Mouse (Mus musculus) frontal cortex, postnatal 14 days (tissue): ENCODE measurements at regions not wholly inside any gene's neighbourhood (a gene's known extent, or its start where the extent isn't known, plus 50 kb on each side); places are given as distances from the start of the nearest gene placed in this dataset.

ENCODE experiments used
- DNase-seq, 2 experiments: peaks; one replicate each; pipeline ENCODE4 v3.0.0; 2022; ENCODE audit warnings: low spot score in 2 of 2

DNA sequence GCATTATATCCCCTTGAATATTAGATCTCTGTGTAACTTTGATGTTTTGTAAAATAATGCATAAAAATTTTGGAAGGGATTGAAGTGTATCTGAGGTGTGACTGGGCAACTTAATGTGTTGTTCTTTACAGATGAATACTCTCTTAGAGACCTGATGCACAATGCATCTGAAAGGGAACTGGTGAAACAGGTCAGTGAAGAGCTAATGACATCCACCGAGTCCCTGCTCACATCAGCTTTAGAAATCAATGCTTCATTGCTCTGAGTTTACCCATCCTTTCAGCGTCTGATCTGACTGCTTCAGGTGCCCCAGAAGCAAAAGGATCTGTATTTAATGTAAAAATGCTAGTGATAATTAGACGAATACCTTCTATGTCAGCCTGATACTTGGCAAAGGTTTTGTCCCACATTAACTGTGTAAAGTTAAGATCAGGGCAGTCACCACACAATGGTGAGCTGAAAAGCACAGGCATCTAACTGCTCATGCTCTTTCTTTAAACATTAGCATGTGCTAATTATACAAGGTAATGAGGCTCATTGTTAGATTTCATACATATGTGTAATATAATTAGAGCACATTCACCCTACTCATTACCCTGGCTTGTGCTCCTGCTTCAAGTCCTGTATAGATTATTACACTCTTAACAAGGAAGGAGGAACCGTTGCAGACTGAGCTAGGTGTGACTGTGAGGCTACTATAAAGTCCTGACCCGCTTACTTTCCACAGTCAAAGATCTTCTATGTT lies 204.6 kb upstream of the Tlr4 start:
- DNase-seq: no peak

DNA sequence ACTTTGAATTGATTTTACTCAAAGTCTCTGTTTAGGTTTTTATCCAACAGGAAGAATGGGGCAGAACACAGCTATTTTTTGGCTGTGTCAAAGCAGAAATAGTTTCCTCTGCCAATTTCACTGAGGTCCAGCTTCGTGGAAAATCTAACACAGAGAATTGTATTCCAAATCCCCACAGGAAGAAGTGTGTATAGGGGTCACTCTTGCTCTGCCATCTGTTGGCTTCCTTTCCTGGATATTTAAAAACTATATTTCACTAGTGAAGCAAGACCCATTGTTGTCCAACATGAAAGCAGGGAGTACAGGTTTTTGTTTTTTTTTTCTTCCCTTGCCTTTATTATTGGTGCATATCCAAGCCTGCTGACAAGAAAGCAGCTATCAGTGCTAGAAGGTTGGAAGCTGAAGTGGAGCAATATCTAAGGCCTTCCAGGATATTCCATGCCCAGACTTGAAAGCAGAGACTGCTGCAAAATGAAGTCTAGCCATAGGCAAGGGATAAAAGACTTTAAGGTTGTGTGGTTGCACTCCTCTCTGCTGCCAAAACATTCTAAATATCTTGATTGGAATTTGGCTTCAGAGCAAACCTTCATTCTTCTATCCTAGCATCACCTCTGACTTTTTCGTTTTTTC lies 208.5 kb upstream of the Tlr4 start:
- no peak for DNase-seq

DNA sequence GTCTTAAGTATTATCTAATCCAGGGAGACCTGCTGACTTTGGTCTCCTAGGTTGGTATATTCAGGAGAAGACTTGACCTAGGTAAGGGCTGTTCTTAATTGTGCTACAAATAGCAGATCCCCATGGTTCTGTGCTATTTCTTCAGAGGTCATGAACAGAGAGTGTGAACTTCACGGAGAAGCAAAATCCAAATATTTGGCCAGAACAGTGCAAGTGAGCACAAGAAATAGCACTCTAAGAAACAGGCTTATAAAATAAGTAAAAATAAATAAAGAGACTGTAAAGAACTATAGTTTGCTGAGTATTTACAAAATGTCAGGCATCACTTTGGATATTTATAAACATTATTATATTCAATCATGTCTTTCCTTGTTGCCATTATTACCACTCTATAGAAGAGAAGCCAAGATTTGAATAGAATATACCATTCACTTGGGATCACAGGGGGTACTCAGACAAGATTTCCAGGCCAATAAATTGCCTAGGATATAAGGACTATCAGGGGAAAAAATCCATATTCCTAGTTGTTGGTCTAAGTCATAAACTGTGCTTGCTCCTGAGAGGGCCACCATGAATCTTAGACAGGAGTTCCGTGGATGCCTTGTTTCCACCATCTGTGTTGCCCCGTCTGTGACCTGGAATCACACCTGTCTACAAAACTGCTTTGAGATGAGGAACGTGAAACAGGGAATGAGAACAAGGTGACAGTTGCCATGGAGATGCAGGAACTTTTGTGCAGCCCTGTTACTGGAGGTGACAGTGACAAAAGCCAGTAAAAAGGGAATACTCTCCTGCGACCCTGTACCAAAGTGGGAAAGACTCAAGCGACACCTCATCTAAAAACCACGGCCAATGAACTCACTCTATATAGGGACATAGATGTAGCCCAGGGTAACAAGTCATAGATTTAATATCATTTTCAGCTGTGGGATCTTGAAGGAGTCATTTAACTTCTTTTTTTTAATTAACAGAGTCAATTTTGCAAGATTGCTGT lies 209.3 kb upstream of the Tlr4 start:
- no peak for DNase-seq

DNA sequence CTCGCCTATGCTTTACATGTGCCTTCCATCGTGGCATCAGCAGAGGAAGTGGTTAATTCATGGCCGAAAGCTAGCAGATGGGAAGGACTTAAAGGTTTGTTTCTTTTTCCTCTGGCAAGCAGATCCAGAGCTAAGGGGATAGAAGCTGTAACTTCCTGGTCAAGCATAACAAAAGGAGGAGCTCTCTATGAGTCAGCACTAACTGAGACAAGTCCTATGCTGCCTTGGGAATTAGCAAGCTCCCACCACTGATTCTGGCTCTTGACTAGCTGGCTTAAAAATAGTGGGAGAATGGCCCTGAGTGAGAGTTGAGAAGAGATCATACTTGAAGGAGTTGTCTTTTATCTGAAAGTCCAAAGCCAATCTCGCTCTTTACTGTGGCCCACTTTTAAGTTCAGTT lies 210.3 kb upstream of the Tlr4 start:
- DNase-seq: no peak

DNA sequence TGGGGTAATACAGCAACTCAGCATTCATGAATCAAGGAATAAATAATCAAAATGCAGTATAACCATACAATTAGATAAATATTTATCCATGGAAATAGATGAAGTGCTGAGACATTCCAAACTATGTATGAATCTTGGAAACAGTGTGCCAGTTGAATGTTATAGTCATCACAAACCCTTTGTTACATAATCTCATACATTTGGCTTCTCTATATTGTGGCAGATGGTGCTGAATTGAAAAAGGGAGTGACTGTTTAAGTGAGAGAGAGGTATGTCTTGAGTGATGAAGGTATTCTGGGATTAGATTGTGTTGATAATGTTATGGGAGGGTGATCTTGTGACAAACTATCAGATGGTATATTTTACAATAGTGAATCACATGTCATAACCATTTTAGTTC lies 200.4 kb upstream of the Astn2 start:
- DNase-seq: no peak

DNA sequence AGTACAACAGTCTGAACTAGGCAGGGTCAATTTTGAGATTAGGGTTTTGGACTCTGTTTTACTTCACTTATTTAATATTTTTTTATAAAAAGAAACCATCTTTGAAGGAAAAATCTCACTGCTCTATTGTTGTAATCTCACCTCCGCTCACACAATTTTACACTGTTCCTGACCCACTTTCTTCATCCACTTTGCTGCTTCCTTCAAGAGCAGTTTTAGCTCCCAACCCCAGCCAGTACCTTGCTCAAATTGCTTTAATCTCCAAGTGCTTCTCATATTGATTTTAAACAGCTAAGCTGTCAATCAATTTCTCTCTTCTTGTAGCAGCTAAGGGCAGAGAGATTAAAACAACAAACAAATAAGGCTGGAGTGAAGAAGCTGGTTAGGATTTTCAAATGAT lies 194.3 kb upstream of the Astn2 start:
- no peak for DNase-seq

DNA sequence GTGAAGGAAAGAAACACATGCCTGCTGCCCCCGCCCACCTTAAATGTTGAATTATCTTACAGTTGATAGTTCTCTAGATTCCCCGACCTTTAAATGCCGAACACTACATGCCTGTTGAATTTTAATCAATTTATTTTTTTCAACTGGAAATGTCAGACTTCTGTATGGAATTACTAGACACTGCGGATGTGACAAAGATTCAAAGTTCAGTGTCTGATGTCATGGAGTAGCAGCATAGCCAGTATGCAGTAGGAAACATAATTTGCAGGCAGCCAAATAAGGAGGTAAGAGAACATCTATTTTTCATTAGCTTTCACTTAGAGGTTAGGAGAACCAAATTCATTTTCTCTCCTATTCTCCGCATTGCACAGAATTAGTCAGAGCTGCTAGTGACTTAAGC lies 182.2 kb upstream of the Astn2 start:
- DNase-seq: no peak

DNA sequence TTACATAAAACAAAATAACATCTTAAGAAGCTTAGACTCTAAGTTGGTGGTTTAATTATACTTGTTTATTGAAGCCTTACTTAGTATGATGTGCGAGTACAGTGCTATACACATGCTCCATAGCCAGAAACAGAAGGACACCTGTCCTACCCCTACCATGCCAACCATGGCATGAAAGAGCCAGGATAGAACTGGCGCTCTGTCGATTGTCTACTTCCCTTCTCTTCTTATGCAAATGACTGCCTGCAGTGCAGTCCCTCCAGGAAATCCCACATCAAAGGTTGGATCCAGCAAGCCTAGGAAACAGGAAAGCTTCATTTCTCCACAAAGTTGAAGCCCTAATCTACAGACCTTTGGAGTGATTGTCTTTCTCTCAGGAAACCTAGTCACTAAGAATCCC lies 181.8 kb upstream of the Astn2 start:
- no peak for DNase-seq

DNA sequence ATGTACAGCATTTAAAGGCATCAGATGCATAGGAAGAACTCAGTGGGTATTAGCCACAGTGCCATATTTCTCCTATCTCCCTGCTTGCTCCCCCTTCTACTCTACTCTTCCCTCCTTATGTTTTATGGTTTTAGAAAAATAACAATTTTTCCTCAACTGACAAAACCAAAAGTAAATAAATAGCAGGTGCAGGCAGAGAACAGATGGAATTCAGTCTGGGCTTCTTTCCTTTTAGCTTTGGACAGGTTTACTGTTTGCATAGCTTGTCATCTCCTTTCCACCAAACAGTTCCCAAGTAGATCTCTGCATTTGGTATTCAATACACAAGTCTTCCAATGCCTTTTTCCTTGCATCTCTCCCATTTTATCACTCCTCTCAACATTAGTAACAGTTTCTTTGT lies 152.5 kb upstream of the Astn2 start:
- DNase-seq: no peak

DNA sequence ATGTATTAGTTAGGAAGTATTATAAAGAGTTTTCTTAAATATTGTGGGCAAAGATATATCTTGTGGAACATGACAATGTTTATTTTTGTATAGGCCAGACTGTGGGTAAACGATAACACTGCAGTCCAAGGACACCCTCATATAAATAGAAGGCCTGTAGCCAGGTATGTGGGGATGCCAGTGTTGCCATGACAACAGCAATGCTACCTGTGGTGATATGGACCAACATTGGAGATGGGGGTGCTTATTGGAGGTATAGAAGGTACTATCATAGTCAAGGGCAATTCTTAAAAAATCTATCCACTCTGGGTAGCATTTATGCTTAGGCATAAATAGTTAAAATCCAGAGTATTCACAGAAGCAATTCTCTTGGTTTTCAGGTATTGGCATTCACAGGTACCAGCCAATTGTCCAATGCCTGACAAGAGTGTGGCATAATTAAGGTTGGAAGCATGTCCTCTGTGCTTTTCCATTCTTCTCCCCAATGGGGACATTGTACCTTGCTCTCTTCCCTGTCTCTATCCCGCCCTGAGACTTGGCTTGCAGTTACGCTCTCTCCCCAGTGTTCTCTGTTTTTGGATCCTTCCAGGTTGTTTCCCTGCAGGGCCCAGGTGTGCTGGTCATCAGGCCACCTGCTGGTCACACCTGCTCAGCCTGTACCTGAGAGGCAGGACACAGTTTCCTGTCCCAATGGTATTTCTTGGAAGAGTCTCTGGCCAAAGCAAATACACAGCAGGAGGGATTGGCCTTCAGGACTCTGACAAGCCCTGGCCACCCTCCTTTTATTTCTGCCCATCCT lies 146.1 kb upstream of the Astn2 start:
- no peak for DNase-seq

DNA sequence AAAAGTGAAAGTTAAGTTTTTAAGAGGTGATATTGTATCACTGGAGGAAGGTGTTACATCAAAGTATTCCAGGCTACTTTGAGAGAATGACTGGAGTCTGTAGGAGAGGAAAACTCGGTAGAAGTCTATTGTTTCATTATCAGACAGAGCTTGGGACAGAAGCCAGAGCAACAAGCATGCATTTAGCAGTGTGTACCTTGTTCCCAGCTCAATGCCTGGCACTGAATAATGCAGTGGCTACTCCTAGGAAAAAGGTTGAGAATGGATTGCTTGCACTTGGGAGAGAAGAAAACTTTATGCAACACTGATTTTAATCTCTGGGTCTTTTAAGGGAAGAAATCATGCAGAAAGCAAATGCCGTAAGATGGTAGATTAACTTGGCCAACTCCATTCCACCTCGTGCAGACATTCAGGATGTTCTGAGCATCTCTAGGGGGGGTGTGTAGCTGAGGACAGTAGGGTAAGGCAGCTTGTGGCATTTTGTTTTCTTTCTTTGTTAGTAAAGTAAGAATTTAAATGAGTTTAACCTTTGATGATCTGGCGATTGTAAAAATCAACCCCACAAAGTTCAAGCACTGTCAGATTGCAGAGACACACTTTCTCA lies 138.5 kb upstream of the Astn2 start:
- DNase-seq: no peak

DNA sequence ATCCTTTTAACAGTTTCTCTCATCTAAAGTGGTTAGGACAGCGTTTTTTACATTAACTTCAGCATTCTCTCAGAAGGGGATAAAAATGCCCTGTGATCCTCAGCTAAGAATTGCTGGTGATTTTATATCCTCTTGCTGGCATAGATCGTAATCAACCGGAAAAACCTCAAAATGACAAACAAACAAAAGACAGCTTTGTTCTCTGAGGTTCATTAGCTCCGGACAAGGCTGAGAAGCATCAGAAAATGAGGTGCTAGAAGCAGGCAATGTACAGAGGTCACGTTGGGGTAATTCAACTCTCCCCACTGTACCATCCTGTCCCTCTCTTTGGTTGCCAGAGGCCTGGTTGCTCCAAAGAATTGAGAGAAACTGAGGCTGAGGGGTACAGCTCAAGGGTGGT lies 120.0 kb upstream of the Astn2 start:
- DNase-seq: no peak

DNA sequence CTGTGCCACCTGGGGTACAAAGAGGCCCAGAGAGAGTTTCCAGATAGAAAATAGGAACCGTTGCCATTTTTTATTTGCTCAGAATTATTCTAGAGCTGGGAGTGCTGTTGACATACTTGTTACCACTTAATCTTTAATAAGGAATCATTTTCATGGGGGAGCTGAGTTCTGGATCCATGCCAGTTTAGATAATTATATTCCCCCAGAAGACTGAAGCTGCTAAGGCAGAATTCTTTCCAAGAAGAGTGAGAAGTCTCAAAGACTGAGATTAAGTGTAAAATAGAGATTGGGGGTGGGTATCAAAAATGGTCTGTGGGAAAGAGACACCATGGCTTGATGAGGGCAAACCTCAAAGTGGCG lies 119.5 kb upstream of the Astn2 start:
- DNase-seq: no peak

DNA sequence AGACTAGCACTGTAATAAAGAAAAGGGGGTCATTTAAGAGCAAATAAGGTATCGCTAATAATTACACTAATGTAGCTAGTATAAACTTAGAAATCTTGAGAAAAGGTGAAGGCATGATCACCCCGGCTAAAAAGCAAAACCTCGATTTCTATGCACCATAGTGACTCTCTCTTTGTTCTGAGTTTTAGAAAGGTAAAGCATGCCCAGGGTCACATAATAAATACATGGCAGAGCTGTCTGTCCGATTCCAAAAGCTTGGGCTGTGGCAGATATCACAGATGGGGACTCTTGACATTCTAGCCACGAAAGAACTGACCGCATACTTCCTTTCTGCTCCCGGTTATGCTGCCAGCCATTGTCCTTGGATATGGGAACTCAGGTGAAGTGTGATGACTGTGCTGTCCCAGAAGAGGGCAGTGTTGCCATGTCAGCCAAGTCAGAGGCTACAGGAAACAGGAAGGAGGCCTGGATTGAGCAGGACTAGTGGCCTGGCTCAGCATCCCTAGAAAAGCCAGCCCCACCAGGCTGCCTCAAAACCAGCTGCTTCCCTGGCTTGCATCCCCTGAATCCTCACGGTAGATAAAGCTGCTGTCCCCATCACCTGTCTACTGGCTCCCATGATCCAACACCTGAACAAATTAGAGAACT lies 119.0 kb upstream of the Astn2 start:
- DNase-seq: peak in 1 of 2 experiments; percentile 17

DNA sequence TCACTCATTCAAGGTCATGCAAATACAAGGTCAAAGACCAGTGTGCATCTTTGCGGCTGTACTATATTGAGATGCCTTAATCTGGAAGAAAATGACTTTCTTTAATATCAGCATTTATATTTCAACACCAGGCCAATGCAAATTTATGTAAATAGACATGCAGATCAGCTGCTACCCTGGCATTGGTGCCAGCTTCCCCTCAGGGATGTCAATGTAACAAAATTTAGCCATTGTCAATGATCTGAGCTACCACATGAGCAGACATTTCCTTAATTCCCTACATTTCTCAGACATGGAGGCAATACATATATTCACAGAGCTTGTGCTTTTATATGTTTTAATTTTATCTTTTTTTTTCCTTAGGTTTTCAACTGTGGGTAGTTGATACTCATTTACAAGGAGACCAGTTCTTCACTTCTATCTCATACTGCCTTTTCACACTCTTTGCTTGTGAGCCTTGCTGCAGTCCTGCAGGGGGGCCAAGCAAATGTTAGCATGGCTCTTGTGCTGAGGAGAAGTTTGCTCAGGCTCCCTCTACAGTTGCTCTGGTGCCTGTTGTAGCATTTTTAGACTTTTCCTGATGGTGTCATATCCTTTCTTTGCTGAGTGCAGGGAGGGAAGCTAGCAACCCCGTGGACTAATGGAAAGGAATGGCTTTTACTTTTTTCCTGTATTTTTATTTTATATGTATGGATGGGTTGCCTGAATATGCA lies 117.8 kb upstream of the Astn2 start:
- DNase-seq: no peak

DNA sequence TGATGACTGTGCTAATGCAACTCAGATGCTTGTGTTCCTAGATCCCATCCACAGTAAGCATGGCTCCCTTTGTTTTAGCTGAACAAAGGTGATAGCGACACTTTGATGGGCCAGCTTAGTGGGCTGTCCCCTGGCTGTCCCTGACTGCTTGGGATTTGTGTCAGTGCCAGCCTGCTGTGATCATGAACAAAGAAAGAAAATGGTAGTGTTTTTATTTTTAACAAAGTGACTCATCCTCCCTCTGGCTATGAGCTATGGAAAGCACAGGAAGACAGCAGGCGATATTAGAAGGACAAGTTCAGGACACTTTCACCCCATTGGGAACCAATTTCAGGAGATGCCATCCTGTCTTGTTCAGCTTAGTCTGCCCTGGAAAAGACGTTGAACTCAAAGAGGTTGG lies 116.4 kb upstream of the Astn2 start:
- DNase-seq: no peak

DNA sequence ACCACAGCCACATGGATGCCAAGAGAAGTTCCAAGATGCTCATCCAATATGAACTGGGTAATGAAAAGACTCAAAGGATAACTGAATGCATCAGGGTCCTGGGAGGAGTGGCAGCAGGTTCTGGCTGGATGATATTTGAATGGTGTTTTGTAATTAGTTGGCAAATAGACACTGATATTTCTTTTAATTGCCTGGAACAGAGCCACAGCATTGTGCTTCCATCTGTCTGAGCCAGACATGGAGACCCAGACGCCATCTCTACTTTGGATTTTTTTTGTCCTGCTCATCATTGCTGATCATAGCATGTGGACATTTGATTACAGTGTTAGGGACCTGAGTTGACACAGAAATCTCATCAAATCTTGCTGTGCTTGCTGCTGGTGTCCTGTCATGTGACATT lies 111.4 kb upstream of the Astn2 start:
- no peak for DNase-seq

DNA sequence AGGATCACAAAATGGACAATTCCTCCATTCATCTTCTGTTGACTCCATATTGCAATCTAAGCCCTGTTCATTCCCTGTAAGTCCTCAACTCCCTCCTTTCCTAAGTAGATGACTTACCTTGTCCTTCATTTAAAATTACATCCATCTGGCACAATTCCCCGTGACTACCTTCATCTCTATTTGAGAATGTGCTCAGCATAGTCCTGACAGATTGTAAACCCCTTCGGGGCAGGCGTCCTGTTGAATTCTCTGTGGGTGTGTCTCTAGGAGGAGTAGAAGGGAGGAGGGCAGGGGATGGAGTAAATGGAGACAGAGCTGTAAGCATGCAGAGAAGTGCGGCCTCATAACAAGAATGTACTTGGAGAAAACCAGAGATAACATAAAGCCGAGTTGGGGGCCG lies 79.1 kb upstream of the Astn2 start:
- no peak for DNase-seq

DNA sequence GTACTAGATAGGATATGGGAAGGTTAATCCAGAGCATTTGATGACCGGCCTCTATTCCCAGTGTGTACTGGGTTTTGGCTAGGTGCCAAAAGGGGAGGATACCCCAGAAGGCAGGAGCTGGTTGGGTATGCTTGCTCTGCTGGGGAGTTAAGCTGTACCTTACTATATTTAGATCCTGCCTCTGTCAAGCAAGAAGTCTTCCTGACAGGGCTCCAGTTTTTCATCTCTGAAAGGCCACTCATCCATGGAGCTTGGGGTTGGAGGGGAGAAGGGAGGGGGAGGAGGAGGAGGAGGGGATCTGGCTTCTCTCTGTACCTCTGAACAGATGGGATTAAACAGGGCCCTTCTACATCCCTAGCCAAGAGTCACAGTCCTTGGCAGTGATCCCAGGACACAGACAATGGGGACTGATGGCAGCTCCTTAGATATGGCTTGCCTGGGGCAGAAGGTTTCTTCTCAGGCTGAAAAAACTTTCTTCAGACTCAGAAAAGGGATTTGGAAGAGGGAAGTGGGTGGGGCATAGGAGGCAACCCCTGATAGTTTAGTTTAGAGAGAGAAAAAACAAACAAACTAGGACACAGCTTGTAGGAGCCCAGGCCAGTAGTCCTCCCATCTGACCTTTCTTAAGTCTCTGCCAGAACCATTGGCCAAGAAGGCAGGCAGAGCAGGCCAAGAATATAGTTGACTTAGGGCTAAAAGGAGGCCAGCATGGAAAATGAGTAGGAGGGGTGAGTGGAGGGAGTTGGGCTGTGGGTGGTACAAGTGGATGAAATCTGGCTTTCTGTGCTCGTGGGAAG lies 78.3 kb upstream of the Astn2 start:
- DNase-seq: peak; percentile 24 to 55
